Mouse (Mus musculus) left cerebral cortex, adult 9 months (tissue): Measurements from ENCODE around the gene Tmem30c.
A peak's percentile ranks its signal among the peaks of the same experiment; 100 is the strongest.

Experiments used
- DNase-seq, 2 experiments: peaks; one replicate each; pipeline ENCODE4 v3.0.0; 2022; ENCODE audit warnings: low spot score in 2 of 2

Gene Tmem30c

DNA sequence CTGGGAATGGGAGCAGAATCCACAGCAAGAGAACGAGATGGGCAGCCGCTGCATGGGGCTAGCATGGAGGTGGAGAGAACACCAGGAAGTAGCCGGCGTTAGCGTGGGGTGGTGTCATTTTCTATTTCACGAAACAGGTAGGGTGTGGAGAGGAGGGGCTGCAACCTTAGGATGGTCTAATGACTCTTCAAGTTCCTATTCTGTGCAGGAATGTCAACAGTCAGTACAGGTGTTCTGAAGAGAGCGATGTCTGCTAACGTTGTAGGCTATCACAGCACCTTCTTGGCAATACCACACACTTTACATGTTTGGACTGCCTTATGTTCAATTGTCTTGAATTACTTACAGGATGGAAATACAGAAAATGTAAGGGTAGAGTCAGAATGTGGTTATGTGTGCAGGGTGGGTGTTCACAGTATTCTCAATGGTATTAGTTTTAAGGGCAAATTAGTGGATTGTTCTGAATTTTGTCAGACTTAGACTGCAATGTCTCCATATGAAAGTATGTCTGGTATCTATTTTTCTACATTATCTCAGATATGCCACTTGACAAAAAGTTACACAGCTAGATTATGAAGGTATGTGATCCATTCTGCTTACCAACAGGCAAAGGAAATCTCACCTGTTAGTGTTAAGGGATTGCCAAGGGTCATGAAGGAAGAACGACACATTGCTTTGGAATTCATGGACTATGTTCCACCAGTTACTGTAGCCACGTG, 2.7 kb upstream of the Tmem30c start:
- no peak for DNase-seq

GRCm38 (mm10) chr16:57292296-57292695, 369 bp downstream of the Tmem30c start:
- no peak for DNase-seq

GRCm38 (mm10) chr16:57291696-57292095, 969 bp downstream of the Tmem30c start:
- DNase-seq, result no peak

GRCm38 (mm10) chr16:57281417-57281816, 11.2 kb downstream of the Tmem30c start:
- no peak for DNase-seq

DNA sequence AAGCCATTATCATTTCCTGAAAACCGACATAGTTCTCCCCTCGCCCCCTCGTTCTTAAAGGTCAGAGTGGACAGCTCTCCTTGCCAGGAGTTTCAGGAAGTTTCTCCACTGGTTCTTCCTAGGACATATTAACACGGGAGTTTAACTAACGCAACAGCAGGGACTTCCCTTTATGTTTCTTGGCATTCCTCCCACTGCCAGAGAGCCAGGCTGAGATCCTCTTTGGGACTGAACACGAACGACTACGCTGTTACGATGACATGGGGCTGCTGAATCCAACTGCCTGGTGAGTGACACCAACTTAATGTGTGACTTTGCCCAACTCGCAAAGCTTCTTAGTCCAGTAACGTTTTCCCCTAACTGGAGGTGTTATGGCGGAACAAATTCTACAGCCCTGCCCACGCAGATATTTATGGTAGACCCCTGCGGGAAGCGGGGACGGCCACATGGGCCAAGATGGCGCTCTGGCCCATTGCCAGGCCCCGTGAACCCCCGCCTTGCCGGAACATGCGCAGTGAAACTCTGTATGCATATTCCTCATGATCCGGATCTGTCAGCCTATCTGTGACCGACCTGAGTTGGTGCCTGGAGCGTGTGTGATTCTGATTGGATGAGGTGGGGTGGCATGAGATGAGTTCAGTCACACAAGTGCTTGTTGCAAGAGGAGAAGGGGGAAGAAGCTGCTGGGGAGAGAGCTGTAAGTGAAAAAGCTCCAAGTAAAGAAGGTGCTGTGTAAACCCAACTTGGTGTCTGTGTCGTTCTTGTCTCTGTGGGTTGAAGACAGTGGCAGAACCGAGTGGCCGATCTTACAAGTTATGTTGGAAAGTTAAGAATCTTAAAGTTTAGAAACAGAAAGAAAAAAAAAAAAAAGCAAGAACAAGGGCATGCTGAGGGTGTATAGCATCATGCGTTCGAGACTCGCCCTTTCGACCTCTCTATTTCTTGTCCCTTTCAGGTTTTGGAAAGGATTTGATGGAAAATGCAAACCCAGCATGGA, 12.1 kb downstream of the Tmem30c start:
- no peak for DNase-seq

DNA sequence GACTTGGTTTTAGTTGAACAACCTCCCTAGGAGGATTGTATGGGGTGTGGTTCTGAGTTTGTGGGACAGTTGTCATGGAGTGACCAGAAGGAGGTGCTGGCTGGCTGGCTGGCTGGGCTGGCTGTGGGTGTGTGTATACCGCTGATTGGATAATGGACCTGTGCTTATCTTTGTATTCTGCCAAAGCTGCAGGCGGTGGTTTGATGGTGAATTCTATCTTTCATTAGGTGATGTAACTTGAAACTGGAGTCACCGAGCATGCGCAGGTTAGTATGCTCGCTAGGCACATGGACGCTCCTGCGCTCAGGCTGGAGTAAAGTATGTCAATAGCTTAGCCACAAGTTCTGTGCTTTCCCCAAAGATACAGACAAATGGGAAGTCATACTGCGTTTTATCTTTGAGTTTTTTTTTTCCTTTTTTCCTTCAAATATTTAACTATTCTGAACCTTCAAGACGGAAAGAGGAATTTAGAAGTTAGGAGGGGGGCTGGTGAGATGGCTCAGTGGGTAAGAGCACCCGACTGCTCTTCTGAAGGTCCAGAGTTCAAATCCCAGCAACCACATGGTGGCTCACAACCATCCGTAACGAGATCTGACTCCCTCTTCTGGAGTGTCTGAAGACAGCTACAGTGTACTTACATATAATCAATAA, 13.6 kb downstream of the Tmem30c start:
- DNase-seq, result no peak

GRCm38 (mm10) chr16:57269751-57270150, 22.9 kb downstream of the Tmem30c start:
- DNase-seq, result no peak

GRCm38 (mm10) chr16:57268058-57268841, 24.4 kb downstream of the Tmem30c start:
- peak; percentile 39 to 78 for DNase-seq

GRCm38 (mm10) chr16:57267068-57267467, 25.6 kb downstream of the Tmem30c start:
- DNase-seq, result no peak

- no peak for DNase-seq
Measured at GRCm38 (mm10) chr16:57260152-57260551, 32.5 kb downstream of the Tmem30c start.

DNA sequence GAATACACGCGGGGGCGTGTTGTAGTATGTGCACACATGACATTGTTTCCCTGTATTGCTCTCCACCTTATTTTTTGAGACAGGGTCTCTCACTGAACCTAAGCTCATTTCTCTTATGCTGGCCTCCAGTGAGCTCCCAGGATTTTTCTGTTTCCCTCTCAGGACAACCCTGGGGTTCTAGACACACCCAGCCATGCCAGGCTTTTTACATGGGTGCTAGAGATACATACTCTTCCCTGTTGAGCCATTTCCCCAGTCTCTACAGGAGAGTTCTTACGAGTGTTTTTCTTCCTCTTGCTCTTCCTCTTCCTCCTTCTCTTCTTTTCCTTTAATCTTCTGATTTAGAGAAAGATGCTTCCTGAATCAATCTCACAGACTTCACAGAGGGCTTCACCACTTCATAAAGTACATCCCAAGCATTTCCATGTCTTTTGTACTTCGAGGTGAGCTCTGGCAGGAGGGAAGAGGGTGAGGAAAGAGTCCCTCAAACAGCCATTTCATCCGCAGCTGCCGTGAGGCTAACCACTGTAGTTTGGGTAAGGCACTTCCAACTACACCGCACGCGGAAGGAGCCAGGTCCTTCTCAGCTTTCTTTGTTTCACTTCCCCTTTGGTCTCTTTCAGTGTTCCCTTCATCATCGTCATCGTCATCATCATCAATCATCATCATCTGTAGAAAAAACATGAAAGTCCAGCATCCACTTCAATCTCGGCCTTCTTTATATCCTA, 33.1 kb downstream of the Tmem30c start:
- no peak for DNase-seq

GRCm38 (mm10) chr16:57251589-57252421, 40.9 kb downstream of the Tmem30c start:
- DNase-seq, result no peak

GRCm38 (mm10) chr16:57250991-57251390, 41.7 kb downstream of the Tmem30c start:
- DNase-seq, result no peak

DNA sequence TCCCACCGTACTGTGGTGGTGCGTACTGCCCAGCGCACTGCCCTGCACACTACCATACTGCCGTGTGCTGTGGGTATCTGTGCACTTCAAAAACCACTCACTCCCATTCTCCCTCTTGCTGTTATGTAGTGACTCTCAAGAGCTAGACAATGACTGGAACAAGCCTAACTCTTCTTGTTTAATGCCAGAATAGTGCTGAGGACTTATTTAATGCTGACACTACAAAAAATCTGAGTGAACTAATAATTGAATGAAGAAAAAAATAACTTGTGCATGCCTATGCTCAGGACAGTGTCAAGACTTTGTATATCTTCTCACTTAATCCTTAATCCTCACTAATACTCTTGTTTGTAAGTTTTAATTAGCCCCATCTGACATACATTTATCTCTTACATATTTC, 45.2 kb downstream of the Tmem30c start:
- DNase-seq, result no peak

- no peak for DNase-seq
Measured at GRCm38 (mm10) chr16:57246596-57246995, 46.1 kb downstream of the Tmem30c start.

DNA sequence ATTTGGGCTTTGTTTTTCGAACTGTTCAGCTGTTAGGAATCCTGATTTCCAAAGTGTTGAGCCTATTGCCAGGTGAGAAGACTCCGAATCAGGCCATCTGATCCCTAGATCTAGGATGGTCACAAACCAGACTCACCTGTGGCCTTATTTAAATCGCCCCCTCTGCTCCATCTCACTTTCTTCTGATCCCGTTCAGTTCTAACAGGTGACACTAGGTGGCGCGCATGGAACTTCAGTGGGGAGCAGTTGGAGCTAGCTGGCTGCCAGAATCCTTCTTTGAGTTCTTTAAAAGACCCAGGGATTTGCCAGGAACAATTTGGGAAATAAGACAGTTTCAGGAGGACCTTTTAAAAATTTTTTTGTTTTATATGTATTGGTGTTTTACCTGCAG, 48.8 kb downstream of the Tmem30c start:
- peak in 1 of 2 experiments; percentile 83 for DNase-seq

DNA sequence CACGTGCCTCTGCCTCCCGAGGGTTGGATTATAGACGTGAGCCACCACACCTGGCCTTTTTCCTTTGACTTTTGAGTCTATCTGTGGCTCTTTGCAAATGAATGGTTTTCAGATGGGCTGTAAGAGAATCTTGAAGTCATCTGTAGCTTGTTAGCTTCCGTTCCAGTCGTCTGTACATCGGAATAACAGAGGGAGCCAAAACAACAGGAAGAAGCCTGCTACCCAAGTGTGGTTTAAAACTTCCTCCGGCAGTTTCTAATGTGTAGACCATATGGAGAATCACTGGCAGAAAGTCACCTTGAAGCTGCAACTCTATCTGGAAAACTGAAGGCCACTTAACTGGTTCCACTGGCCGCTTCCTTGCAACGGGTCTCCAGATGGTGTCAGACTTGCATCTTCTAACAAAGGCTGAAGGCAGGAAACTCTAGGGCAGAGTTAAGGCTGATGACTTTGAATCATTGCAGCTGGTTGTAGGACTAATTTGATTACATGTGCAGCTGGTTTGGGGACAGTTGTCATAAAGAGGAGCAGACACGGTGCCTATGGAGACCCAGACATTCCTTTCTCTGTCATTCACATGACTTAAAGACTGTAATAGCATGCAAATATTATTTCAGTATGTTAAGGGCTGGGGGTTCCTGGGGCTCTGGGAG, 49.3 kb downstream of the Tmem30c start:
- no peak for DNase-seq

- no peak for DNase-seq
Measured at GRCm38 (mm10) chr16:57242857-57243204, 49.8 kb downstream of the Tmem30c start.

DNA sequence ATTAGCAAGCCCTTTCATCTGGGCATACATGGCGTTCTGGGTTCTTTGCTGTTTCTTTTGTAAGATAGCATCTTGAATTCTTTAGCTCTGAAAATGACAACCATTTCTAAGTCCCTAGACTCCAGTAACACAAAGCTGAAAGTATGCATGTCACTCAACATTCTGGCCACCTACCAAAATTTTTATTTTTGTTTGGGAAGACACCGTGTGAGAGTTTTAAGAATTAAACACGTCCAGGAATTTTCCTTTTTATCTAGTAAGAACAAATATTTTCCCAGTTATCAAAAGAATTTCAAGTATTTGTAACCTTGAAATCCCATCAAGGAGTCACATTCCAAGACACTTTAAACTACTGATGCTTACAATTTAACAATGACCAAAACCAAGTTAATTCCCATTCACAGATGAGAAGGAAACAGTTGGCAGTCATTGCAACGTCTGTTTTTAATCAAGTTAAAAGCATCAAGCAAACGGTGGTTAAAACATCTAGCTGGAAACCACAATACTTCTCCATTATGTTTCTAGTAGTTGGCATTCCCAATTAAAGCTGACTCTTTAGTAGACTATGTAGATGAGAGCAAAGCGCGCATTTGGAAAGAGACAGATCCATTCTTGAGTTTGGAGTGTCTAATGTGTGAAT, 56.7 kb downstream of the Tmem30c start:
- DNase-seq, result no peak
